Mouse (Mus musculus): ENCODE measurements around the gene Rc3h1. TPM values are rescaled to one million over a fixed set of nuclear protein-coding genes. Genes with fewer than 3 reads are reported as not detected.

The Rc3h1 gene
- polyA plus RNA-seq, 1 experiment, result 34.6 TPM

- no peaks in the 10 kb centered on the region for H3K4me1 ChIP-seq (ENCODE audit: control insufficient read depth, insufficient read depth, low read length)
- no peak overlapping the region for H3K4me3 ChIP-seq (ENCODE audit: control insufficient read depth, low read depth, low read length)
- TF ChIP-seq CTCF (IDR thresholded peaks at IDR 0.05; ENCODE audit: control insufficient read depth, insufficient read depth, insufficient replicate concordance, low read depth, low read length), result no peak
- TF ChIP-seq POLR2A (IDR thresholded peaks at IDR 0.05; ENCODE audit: control insufficient read depth, low read depth, low read length), result no peak
- H3K36me3 ChIP-seq (ENCODE audit: control insufficient read depth, insufficient read depth, low read length), result no peaks in the 10 kb centered on the region
- no peak overlapping the region for H3K27ac ChIP-seq (ENCODE audit: control insufficient read depth, insufficient read depth, low read depth, low read length)
- no peaks in the 10 kb centered on the region for H3K27me3 ChIP-seq (ENCODE audit: control insufficient read depth, insufficient read depth, low read length)
These were observed 29.3 kb downstream of the Rc3h1 start for GRCm38 (mm10) chr1:160935551-160935950.

DNA sequence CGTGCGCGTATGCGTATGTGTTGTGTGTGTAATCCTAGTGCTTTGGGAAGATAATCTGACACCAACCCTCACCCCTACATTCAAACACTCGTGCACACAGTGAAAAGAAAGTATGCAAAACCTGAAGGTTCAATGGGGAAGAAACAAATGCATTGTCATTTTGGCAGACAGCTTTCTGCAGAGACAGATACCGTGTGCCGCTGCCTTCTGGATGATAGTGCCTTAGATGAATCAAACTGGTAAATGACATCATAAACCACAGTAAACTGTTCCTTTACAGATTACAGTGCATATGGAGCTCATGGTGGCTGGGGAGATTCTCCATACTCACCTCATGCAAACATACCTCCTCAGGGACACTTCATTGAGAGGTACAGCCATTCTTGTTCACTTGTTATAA, 57.0 kb downstream of the Rc3h1 start:
- Histone ChIP-seq H3K36me3 (ENCODE audit: control insufficient read depth, insufficient read depth, low read length) (peaks cover 2% of the 10 kb centered on the region), H3K4me3 (ENCODE audit: control insufficient read depth, low read depth, low read length) (no peak overlapping the region), H3K4me1 (ENCODE audit: control insufficient read depth, insufficient read depth, low read length) (no peaks in the 10 kb centered on the region), H3K27me3 (ENCODE audit: control insufficient read depth, insufficient read depth, low read length) (no peaks in the 10 kb centered on the region), H3K27ac (ENCODE audit: control insufficient read depth, insufficient read depth, low read depth, low read length) (no peak overlapping the region)
- TF ChIP-seq POLR2A (IDR thresholded peaks at IDR 0.05; ENCODE audit: control insufficient read depth, low read depth, low read length) (no peak), CTCF (IDR thresholded peaks at IDR 0.05; ENCODE audit: control insufficient read depth, insufficient read depth, insufficient replicate concordance, low read depth, low read length) (no peak)

DNA sequence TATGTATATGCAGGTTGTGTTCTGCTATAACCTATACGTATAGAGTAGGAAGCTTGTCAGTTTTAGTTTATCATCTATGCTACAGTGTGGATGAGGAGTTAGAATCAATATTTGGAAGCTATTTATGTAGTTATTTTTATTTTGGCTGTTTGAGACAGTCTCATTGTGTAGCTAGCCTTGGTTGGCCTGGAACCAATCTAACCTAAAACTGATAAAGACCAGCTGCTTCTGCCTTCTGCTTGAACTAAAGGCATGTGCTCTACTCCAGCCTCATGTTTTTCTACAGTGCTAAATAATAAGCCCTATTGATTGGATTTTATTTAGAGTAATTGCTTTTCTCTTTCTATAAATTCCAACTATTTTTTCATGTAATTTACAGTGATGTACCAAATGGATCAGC, 61.0 kb downstream of the Rc3h1 start:
- H3K27me3 ChIP-seq (ENCODE audit: control insufficient read depth, insufficient read depth, low read length), result no peaks in the 10 kb centered on the region
- H3K4me1 ChIP-seq (ENCODE audit: control insufficient read depth, insufficient read depth, low read length), result no peaks in the 10 kb centered on the region
- no peak for TF ChIP-seq CTCF (IDR thresholded peaks at IDR 0.05; ENCODE audit: control insufficient read depth, insufficient read depth, insufficient replicate concordance, low read depth, low read length)
- no peak for TF ChIP-seq POLR2A (IDR thresholded peaks at IDR 0.05; ENCODE audit: control insufficient read depth, low read depth, low read length)
- H3K27ac ChIP-seq (ENCODE audit: control insufficient read depth, insufficient read depth, low read depth, low read length), result no peak overlapping the region
- H3K36me3 ChIP-seq (ENCODE audit: control insufficient read depth, insufficient read depth, low read length), result peaks cover 2% of the 10 kb centered on the region
- H3K4me3 ChIP-seq (ENCODE audit: control insufficient read depth, low read depth, low read length), result no peak overlapping the region

DNA sequence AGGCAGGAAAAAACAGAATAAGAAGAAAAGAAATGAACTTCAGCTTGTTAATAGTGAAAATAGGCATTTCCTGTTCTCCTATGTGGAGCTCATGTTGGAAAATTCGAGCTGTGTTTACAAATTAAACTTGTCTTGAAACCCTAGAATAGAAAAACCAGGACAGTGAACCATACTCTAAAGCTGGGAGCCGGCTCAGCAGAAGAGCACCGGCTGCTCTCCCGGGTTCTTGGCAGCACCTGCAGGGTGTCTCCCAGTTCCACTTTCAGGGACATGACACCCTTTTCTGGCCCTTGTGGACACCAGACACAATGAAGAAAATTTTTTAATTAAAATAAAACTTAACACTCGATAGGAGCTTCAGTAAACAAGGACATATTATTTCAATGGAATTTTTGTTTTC, 62.4 kb downstream of the Rc3h1 start:
- Histone ChIP-seq H3K27me3 (ENCODE audit: control insufficient read depth, insufficient read depth, low read length) (no peaks in the 10 kb centered on the region), H3K4me3 (ENCODE audit: control insufficient read depth, low read depth, low read length) (no peak overlapping the region), H3K36me3 (ENCODE audit: control insufficient read depth, insufficient read depth, low read length) (peaks cover 2% of the 10 kb centered on the region), H3K27ac (ENCODE audit: control insufficient read depth, insufficient read depth, low read depth, low read length) (no peak overlapping the region), H3K4me1 (ENCODE audit: control insufficient read depth, insufficient read depth, low read length) (no peaks in the 10 kb centered on the region)
- no peak for TF ChIP-seq POLR2A (IDR thresholded peaks at IDR 0.05; ENCODE audit: control insufficient read depth, low read depth, low read length)
- no peak for TF ChIP-seq CTCF (IDR thresholded peaks at IDR 0.05; ENCODE audit: control insufficient read depth, insufficient read depth, insufficient replicate concordance, low read depth, low read length)

DNA sequence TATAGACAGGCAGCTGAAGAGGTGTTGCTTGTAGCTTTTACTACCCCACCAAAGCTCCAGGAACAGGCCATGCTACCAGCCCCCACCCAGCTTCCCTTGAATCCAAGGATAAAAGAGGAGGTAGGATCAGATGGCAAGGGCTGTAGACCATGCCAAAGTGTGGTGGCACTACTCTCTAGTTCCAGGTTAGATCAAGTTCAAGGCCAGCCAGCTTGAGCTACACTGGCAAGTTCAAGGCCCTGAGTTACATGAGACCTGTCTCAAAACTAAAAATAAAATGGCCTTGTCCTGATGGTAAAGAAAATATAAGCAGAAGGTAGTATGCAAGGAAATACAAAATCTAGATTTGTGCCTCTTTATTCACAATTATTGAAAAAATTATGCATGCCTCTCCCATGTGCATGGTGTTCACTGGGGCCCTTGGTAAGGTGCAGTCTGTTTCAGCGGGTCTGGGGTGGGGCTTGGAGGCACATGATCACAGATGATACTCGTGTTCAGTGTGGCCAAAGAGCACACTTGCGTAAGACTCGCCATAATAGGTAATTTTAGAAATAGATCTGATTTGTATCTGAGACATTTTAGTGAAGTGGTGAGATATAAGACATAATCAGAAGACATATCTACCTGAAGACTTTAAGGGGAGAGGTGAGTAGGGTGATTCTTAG, 72.0 kb downstream of the Rc3h1 start, which contains the start of gene Serpinc1:
Serpinc1 (plus strand) TSS at position 515 of the 665 bp plus-strand sequence.
- TF ChIP-seq CTCF (IDR thresholded peaks at IDR 0.05; ENCODE audit: control insufficient read depth, insufficient read depth, insufficient replicate concordance, low read depth, low read length) (no peak), POLR2A (IDR thresholded peaks at IDR 0.05; ENCODE audit: control insufficient read depth, low read depth, low read length) (no peak)
- Histone ChIP-seq H3K4me1 (ENCODE audit: control insufficient read depth, insufficient read depth, low read length) (no peaks in the 10 kb centered on the region), H3K27me3 (ENCODE audit: control insufficient read depth, insufficient read depth, low read length) (no peaks in the 10 kb centered on the region), H3K36me3 (ENCODE audit: control insufficient read depth, insufficient read depth, low read length) (no peaks in the 10 kb centered on the region; the same call in 1 of the 2 replicates), H3K4me3 (ENCODE audit: control insufficient read depth, low read depth, low read length) (no peak within 1 kb of the TSS), H3K27ac (ENCODE audit: control insufficient read depth, insufficient read depth, low read depth, low read length) (no peak within 1 kb of the TSS)

- Histone ChIP-seq H3K4me1 (ENCODE audit: control insufficient read depth, insufficient read depth, low read length) (no peaks in the 10 kb centered on the region), H3K4me3 (ENCODE audit: control insufficient read depth, low read depth, low read length) (no peak overlapping the region), H3K27ac (ENCODE audit: control insufficient read depth, insufficient read depth, low read depth, low read length) (no peak overlapping the region), H3K27me3 (ENCODE audit: control insufficient read depth, insufficient read depth, low read length) (no peaks in the 10 kb centered on the region), H3K36me3 (ENCODE audit: control insufficient read depth, insufficient read depth, low read length) (no peaks in the 10 kb centered on the region)
- TF ChIP-seq CTCF (IDR thresholded peaks at IDR 0.05; ENCODE audit: control insufficient read depth, insufficient read depth, insufficient replicate concordance, low read depth, low read length) (no peak), POLR2A (IDR thresholded peaks at IDR 0.05; ENCODE audit: control insufficient read depth, low read depth, low read length) (no peak)
These were observed 73.8 kb downstream of the Rc3h1 start for GRCm38 (mm10) chr1:160980021-160980420.

- Histone ChIP-seq H3K4me3 (ENCODE audit: control insufficient read depth, low read depth, low read length) (no peak overlapping the region), H3K27ac (ENCODE audit: control insufficient read depth, insufficient read depth, low read depth, low read length) (no peak overlapping the region), H3K27me3 (ENCODE audit: control insufficient read depth, insufficient read depth, low read length) (no peaks in the 10 kb centered on the region), H3K4me1 (ENCODE audit: control insufficient read depth, insufficient read depth, low read length) (no peaks in the 10 kb centered on the region), H3K36me3 (ENCODE audit: control insufficient read depth, insufficient read depth, low read length) (no peaks in the 10 kb centered on the region)
- TF ChIP-seq CTCF (IDR thresholded peaks at IDR 0.05; ENCODE audit: control insufficient read depth, insufficient read depth, insufficient replicate concordance, low read depth, low read length), result no peak
These were observed 74.5 kb downstream of the Rc3h1 start for GRCm38 (mm10) chr1:160980537-160981234.
